Mouse (Mus musculus): ENCODE data around the gene Ube2d2b. TPM values are rescaled to one million over a fixed set of nuclear protein-coding genes. Genes with fewer than 3 reads are reported as not detected.

Ube2d2b gene
- total RNA-seq (2018; cell fraction: chromatin; rRNA removed): not detected
- not detected for total RNA-seq (2018; cell fraction: cytosol; rRNA removed)
- not detected for total RNA-seq (2018; cell fraction: nucleus; rRNA removed)
- not detected in 3 replicates for polyA plus RNA-seq (2018)

DNA sequence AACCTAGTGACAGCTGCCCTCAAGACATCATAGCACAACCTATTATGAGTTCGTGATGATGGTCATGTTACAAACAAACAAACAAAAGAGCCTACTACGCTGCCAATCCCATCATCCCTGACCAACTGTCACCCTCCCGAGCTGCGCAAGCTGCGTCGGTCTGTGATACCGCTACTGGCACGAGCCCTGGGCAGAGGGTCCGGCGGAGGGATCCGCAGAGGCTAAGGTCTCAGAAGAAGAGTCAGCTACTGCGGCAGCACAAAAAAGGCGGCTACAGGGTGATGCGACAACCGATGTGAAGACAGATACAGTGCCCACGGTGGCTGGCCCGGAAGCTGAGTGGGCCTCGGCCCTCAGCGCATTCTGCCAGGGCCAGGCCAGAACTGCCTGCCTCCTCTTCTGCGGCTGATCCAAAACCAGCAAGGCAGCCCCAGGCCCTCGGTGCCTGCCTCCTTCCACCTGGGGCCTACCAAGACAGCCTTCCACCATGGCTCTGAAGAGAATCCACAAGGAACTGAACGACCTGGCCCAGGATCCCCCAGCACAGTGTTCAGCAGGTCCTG lies at the start of gene Ube2d2b:
Gene Ube2d2b (plus strand): TSS at position 102 of the 563 bp plus-strand sequence.
- Histone ChIP-seq H3K36me3 (ENCODE audit: inconsistent target) (no peaks in the 10 kb centered on the region), H3K79me2 (ENCODE audit: inconsistent target) (peaks cover 91% of the 10 kb centered on the region), H3K4me3 (ENCODE audit: inconsistent target) (no peak within 1 kb of the TSS), H3K27ac (no peak within 1 kb of the TSS)
- 92% methylated on average over 14 of the region's 22 CpGs for WGBS (ENCODE audit: missing documents)

- no peak overlapping the region for H3K27ac ChIP-seq
- no peak overlapping the region for H3K4me3 ChIP-seq (ENCODE audit: inconsistent target)
- H3K36me3 ChIP-seq (ENCODE audit: inconsistent target): peaks cover 19% of the 10 kb centered on the region
- H3K79me2 ChIP-seq (ENCODE audit: inconsistent target): no peaks in the 10 kb centered on the region
- 64% methylated on average over 1 of the region's 1 CpGs for WGBS (ENCODE audit: missing documents)
Measured at GRCm38 (mm10) chr5:107782360-107782759, 47.5 kb upstream of the Ube2d2b start.

GRCm38 (mm10) chr5:107787682-107788443 lies 42.0 kb upstream of the Ube2d2b start:
- H3K27ac ChIP-seq: no peak overlapping the region
- 56% methylated on average over 5 of the region's 7 CpGs for WGBS (ENCODE audit: missing documents)
- H3K36me3 ChIP-seq (ENCODE audit: inconsistent target): peaks cover 19% of the 10 kb centered on the region
- no peaks in the 10 kb centered on the region for H3K79me2 ChIP-seq (ENCODE audit: inconsistent target)
- H3K4me3 ChIP-seq (ENCODE audit: inconsistent target): no peak overlapping the region

DNA sequence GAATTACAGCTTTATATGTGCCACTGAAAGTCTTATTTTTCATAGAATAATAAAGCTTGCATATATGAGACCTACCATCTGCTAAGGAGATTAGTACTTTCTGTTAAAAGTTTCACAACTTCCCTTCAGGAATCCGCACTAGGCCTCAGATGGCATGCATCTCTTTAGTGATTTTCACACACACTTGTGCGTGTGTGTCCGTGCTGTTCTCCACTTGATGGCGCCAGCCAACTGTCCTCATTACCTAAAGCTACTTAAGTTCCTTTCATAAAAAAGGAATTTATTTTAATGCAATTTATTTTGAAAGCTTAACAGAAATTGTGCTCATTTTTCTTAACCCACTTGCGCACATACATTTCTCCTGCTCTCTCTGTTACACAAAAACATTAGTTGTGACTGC lies 40.4 kb upstream of the Ube2d2b start:
- no peaks in the 10 kb centered on the region for H3K79me2 ChIP-seq (ENCODE audit: inconsistent target)
- H3K36me3 ChIP-seq (ENCODE audit: inconsistent target): peaks cover 19% of the 10 kb centered on the region
- H3K27ac ChIP-seq: no peak overlapping the region
- no peak overlapping the region for H3K4me3 ChIP-seq (ENCODE audit: inconsistent target)
- WGBS (ENCODE audit: missing documents): 51% methylated on average over 5 of the region's 5 CpGs

- Histone ChIP-seq H3K36me3 (ENCODE audit: inconsistent target) (peaks cover 5% of the 10 kb centered on the region), H3K79me2 (ENCODE audit: inconsistent target) (no peaks in the 10 kb centered on the region), H3K27ac (no peak overlapping the region), H3K4me3 (ENCODE audit: inconsistent target) (no peak overlapping the region)
- WGBS (ENCODE audit: missing documents): 100% methylated on average over 2 of the region's 2 CpGs
Measured at GRCm38 (mm10) chr5:107791966-107792365, 37.9 kb upstream of the Ube2d2b start.

DNA sequence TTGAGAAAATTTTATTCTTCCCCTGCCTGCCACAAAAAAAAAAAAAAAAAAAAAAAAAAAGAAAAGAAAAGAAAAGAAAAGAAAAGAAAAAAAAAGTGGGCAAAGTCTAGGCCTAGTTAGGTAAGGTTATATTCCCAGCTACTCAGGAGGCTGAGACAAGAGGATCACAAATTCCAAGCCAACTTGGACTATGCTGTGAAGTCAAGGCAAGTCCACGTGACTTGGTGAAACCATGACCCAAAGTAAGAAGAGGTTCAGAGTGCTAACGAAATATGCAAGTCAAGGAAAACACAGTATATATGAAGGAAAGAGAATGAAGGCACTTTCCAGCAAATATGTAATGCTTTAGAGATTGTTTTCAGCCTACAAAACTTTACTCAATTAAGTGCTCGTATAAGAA lies 37.4 kb upstream of the Ube2d2b start:
- no peaks in the 10 kb centered on the region for H3K79me2 ChIP-seq (ENCODE audit: inconsistent target)
- peaks cover 5% of the 10 kb centered on the region for H3K36me3 ChIP-seq (ENCODE audit: inconsistent target)
- no peak overlapping the region for H3K27ac ChIP-seq
- 93% methylated on average over 3 of the region's 3 CpGs for WGBS (ENCODE audit: missing documents)
- no peak overlapping the region for H3K4me3 ChIP-seq (ENCODE audit: inconsistent target)

GRCm38 (mm10) chr5:107793258-107793657 lies 36.6 kb upstream of the Ube2d2b start:
- H3K36me3 ChIP-seq (ENCODE audit: inconsistent target): peaks cover 5% of the 10 kb centered on the region

DNA sequence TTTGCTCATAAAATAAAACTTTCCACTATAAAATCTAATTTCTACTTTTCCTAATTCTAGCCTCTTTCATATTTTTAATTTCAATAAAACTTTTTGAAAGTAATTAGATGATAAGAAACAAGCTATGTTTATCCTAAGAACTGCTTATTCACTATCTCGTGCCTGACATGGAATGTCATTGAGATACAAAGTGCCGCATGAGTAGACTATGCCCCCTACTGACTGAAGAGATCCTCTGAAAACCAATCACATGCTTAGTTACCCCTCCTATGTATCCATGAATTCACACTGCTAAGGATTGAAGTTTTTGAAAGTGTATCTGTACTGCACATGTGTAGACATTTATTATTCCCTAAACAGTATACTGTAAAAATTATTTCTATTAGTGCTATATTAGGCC lies 36.0 kb upstream of the Ube2d2b start:
- no peak overlapping the region for H3K4me3 ChIP-seq (ENCODE audit: inconsistent target)
- H3K27ac ChIP-seq: no peak overlapping the region
- no peaks in the 10 kb centered on the region for H3K79me2 ChIP-seq (ENCODE audit: inconsistent target)
- WGBS (ENCODE audit: missing documents): 59% methylated on average over 2 of the region's 2 CpGs
- H3K36me3 ChIP-seq (ENCODE audit: inconsistent target): peaks cover 5% of the 10 kb centered on the region

More at GRCm38 (mm10) chr5:107793258-107793657, 36.6 kb upstream of the Ube2d2b start:
- Histone ChIP-seq H3K79me2 (ENCODE audit: inconsistent target) (no peaks in the 10 kb centered on the region), H3K4me3 (ENCODE audit: inconsistent target) (no peak overlapping the region), H3K27ac (no peak overlapping the region)
- WGBS (ENCODE audit: missing documents): 83% methylated on average over 3 of the region's 3 CpGs

DNA sequence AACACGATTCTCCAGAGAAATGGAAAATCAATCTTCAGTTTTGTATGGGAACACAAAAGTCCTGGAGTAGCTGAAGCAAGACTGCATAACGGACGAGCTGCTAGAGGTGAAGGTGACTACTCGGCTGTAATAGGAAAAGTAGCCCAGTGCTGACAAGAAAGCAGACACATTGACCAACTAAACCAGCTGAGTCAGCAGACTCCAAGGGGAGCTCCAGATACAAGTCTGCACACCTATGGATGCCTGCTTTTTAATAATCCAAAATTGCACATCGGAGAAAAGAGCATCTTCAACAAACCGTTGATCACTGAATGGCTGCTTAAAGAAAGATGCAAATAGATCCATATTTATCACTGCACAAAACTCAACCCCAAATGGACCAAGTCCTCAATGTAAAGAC lies 31.6 kb upstream of the Ube2d2b start:
- no peak overlapping the region for H3K4me3 ChIP-seq (ENCODE audit: inconsistent target)
- peaks cover 5% of the 10 kb centered on the region for H3K36me3 ChIP-seq (ENCODE audit: inconsistent target)
- no peak overlapping the region for H3K27ac ChIP-seq
- WGBS (ENCODE audit: missing documents): 91% methylated on average over 6 of the region's 6 CpGs
- H3K79me2 ChIP-seq (ENCODE audit: inconsistent target): no peaks in the 10 kb centered on the region

DNA sequence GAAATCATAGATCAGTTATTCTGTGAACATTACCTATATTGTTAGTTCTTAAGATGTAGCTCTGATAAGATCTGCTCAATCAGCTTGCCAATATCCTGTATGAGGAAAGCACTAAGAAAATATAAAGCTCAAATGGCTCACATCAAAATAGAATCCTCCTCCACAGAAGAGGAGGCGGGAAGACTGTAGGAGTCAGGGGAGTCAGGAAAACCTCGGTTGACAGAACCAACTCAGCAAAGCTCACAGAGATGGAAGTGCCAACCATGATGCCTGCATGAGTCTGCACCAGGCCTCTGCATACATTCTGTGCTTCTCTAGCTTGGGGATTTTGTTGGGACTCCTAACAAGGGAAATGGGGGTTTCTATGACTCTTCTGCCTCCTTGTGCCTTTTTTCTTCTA lies 28.7 kb upstream of the Ube2d2b start:
- Histone ChIP-seq H3K27ac (no peak overlapping the region), H3K4me3 (ENCODE audit: inconsistent target) (no peak overlapping the region), H3K36me3 (ENCODE audit: inconsistent target) (no peaks in the 10 kb centered on the region; the same call in 1 of the 2 replicates), H3K79me2 (ENCODE audit: inconsistent target) (no peaks in the 10 kb centered on the region)
- 91% methylated on average over 2 of the region's 2 CpGs for WGBS (ENCODE audit: missing documents)

DNA sequence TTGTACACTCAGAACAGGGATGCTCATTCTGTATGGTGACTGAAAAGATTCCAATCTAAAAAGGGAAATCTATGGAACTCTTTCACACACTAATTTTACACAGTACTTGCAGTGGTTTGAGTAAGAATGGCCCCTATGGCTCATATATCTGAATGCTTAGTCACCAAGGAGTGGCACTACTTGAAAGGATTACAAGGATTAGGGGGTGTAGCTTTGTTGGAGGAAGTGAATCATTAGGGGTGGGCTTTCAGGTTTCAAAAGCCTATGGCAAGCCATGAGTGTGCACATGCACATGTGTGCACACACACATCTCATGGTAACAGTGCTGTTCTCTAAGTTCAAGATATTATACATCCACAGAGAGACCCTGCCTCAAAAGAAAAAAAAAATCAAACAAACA lies 27.3 kb upstream of the Ube2d2b start:
- H3K4me3 ChIP-seq (ENCODE audit: inconsistent target): no peak overlapping the region
- H3K36me3 ChIP-seq (ENCODE audit: inconsistent target): no peaks in the 10 kb centered on the region; the same call in 1 of the 2 replicates
- H3K27ac ChIP-seq: no peak overlapping the region
- H3K79me2 ChIP-seq (ENCODE audit: inconsistent target): no peaks in the 10 kb centered on the region

- Histone ChIP-seq H3K4me3 (ENCODE audit: inconsistent target) (no peak overlapping the region), H3K36me3 (ENCODE audit: inconsistent target) (peaks cover 15% of the 10 kb centered on the region; the same call in 1 of the 2 replicates), H3K79me2 (ENCODE audit: inconsistent target) (no peaks in the 10 kb centered on the region), H3K27ac (no peak overlapping the region)
- WGBS (ENCODE audit: missing documents): 92% methylated on average over 4 of the region's 4 CpGs
Measured at GRCm38 (mm10) chr5:107807496-107807895, 22.4 kb upstream of the Ube2d2b start.

GRCm38 (mm10) chr5:107814651-107815050 lies 15.2 kb upstream of the Ube2d2b start:
- H3K27ac ChIP-seq: no peak overlapping the region
- no peaks in the 10 kb centered on the region for H3K79me2 ChIP-seq (ENCODE audit: inconsistent target)
- H3K36me3 ChIP-seq (ENCODE audit: inconsistent target): peaks cover 60% of the 10 kb centered on the region
- 96% methylated on average over 2 of the region's 2 CpGs for WGBS (ENCODE audit: missing documents)
- H3K4me3 ChIP-seq (ENCODE audit: inconsistent target): no peak overlapping the region

GRCm38 (mm10) chr5:107822521-107822920 lies 7.4 kb upstream of the Ube2d2b start:
- Histone ChIP-seq H3K79me2 (ENCODE audit: inconsistent target) (peaks cover 47% of the 10 kb centered on the region), H3K36me3 (ENCODE audit: inconsistent target) (0 out of 2 replicates have a peak, but pooled peaks cover 7% of the 10 kb centered on the region), H3K4me3 (ENCODE audit: inconsistent target) (no peak overlapping the region), H3K27ac (no peak overlapping the region)
- WGBS (ENCODE audit: missing documents): 80% methylated on average over 1 of the region's 1 CpGs

- Histone ChIP-seq H3K36me3 (ENCODE audit: inconsistent target) (no peaks in the 10 kb centered on the region), H3K4me3 (ENCODE audit: inconsistent target) (no peak overlapping the region), H3K27ac (no peak overlapping the region), H3K79me2 (ENCODE audit: inconsistent target) (peaks cover 87% of the 10 kb centered on the region)
- 78% methylated on average over 3 of the region's 3 CpGs for WGBS (ENCODE audit: missing documents)
Measured at GRCm38 (mm10) chr5:107831351-107831750, 1.5 kb downstream of the Ube2d2b start.
